Mouse (Mus musculus) urinary bladder, postnatal 4 days (tissue): ENCODE results near the gene Smoc1.

Experiments
- DNase-seq, 2 experiments: peaks; one replicate each; pipeline ENCODE4 v3.0.0; 2021 to 2022; ENCODE audit warnings: low spot score in 2 of 2

The Smoc1 gene

DNA sequence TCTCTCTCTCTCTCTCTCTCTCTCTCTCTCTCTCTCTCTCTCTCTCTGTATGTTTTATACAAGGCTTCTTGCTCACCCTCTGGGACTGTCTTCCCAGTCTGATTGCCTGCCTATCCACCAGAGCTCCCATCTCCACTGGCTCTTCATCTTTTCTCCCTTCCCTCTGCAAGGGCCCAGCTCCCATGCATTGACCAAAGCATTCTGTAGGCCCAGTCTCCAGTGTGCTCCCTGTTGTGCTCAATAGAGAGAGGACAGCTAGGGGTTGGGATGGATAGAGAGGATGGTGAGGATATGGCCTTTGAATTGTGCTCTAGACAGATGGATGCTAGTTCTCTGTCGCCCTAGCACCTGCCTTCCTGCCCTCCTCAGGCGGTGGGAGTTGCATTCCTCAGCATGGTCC lies 196.7 kb downstream of the Smoc1 start:
- no peak for DNase-seq

DNA sequence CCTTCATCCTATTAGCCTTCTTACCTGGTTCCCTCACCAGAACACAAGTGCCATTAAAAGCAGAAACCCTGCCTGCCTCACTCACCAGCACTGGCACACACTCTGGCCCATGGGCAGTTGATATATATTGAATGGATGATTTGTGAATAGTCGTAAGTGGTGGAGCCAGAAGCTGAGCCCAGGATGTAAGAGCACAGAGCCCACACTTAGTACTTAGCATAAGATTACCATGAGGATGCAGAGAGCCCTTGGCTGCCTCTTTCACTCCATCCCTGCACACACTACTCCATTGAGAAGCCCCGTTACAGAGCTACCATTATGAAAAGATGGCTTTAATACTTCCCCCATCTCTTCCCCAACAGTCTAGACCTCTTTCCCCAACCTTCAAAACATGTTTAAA lies 198.2 kb downstream of the Smoc1 start:
- no peak for DNase-seq

DNA sequence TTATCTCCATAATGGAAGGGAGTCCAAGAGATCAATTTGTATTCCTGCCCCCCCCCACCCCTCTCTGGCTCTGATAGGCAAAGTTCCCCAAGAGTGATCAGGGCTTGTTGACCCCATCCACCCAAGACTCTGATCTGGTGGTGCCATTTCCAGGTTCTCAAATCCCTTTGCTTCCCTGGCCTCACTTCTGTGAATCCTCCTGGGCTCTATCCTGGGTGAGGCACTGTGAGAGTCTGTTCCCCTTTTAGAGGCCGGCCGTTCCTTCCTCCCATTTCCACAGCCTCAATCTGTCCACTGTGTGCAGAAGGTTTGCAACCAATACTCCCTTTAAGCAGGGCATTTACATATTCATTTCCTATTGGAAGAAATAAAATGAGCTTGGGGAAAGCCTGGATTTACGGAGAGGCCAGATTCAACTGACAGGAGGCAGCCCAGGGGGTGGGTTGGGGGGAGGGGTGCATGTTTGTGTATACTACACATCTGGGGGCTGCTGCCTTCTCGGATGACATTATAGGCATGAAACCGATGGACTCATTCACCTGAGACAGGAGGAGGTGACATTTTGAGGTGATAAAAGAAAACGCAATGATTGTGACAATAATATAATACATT lies 199.5 kb downstream of the Smoc1 start:
- no peak for DNase-seq

DNA sequence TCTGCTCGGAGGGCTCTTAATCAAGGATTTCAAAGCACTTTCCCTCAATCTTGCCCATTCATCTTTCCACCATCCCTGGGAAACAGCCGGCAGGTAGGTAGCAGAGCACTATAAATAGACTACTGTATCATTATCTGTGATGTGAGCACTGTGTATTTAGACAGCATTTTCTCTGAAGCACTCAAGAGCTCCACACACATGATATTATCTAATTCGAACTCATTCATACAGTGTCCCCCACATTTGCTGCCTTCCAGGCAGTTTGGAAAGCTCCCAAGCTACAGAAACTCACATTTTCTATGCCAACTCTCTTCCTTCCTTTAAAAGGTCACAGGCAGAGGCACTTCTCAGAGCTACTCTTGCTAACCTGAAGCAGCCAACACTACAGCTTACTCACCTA lies 200.0 kb downstream of the Smoc1 start:
- DNase-seq, result no peak

GRCm38 (mm10) chr12:81227767-81228460 lies 201.3 kb downstream of the Smoc1 start:
- no peak for DNase-seq

- DNase-seq, result no peak
Observed at GRCm38 (mm10) chr12:81233746-81234380, 207.3 kb downstream of the Smoc1 start.

GRCm38 (mm10) chr12:81235456-81236330 lies 209.1 kb downstream of the Smoc1 start:
- DNase-seq, result no peak
